Mouse (Mus musculus) heart, adult 11 months (tissue): ENCODE data around the gene Cmtm1.
"Not testable (repeated sequence)": the region's sequence is repeated elsewhere in the genome, so short reads cannot be mapped to it uniquely, and the experiment has no call there.

Experiments used
- DNase-seq: peaks from one replicate; pipeline ENCODE4 v3.0.0; 2022

Cmtm1 gene

DNA sequence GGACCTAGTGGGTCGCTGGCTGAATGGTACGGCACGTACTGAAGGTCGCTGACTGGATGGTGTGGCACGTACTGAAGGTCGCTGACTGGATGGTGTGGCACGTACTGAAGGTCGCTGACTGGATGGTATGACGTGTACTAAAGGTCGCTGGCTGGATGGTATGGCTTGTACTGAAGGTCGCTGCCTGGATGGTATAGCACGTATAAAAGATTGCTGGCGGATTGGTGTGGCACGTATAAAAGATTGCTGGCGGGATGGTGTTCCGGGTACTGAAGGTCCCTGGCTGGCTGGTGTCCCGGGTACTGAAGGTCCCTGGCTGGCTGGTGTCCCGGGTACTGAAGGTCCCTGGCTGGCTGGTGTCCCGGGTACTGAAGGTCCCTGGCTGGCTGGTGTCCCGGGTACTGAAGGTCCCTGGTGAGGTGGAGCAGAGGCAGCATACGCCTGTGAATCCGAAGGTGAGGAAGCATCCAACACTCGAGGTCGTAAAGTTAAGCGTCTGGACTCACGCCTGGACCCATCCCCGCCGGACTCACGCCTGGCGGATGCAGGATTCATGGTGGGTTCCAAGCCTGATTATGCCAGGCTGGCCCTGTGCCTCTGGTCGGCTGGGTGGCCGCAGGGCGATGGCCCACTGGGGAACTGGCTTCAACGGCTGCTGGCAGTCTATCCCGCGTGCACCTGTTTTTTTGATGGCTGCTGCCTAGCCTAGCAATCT is at the start of gene Cmtm1, which contains the start of gene Gm45711:
Cmtm1 (minus strand) TSS at position 705 of the 715 bp plus-strand sequence.
Gm45711 (minus strand) TSS at position 641 of the 715 bp plus-strand sequence.
- peak; percentile 97 for DNase-seq

DNA sequence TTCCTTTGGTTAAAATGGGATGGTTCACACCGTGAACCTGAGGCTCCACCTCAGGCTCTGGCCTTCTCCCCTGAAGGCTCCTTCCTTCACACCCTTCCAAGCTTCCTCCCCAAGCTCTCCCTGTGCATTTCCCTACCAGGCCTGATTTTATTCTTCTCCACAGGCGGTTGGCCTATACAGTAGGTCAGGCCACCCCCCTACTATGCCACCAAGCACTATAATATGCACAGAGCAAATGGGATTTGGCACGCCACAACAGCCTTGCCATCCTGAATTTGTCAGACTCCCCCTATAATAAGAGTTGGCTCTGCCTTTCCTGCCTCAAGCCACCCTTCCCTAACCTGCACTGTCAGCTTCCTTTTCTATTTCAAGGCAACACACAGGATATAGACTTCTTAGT is 48.7 kb upstream of the Cmtm1 start:
- DNase-seq: no peak

DNA sequence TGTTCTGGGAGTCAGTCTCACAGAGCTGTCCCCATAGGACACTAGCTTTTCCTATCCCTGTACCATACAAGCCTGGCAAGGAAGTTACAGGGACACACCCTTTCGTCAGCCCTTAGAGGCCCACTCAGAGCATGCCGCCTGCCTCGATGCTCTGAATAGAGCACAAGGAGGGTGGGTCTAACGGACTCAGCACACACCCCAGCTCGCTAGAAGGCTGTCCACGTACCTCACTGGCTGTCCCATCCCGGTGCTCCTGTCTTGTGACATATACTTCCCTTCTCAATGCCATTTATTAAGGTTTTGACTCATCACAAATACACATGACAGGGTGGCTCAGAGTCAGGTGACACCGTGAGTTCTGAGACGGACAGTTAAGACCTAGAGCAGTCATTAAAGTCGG is 44.6 kb upstream of the Cmtm1 start:
- DNase-seq: no peak

DNA sequence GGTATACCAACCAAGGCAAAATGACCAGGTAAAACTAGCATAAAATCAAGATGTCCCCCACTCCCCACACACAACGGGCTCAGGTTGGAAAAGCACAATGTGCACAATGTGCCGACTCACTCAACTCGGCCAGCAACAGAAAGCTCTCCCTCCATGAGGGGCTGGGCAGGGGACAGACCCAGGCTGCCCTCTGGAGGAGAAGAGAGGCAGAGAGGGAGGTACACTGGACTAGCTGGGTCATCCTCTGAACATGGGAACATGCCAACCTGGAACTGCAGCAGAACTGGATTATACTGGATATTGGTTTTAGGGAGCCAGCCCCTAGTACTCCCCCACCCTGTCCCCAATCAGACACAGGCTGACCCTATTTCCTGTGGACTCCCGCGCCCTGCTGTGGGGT is 43.2 kb upstream of the Cmtm1 start:
- DNase-seq: no peak

DNA sequence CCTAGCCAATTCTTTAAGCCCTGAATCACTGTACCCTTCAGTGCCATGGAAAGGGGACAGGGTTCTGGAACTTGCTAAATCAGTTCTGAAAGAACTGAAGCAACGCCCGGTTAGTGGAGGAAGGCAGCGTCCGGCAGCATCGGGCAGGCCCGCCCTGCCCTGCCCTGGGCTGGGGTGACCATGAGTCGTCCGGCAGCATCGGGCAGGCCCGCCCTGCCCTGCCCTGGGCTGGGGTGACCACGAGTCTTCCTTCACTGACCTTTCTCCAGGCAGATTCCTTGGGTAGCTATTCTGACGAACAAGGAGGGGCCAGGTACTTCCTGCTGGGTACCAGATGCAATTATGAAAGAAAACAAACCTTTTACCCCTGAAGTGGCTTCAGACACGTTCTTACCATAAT is 40.1 kb upstream of the Cmtm1 start:
- DNase-seq: no peak

DNA sequence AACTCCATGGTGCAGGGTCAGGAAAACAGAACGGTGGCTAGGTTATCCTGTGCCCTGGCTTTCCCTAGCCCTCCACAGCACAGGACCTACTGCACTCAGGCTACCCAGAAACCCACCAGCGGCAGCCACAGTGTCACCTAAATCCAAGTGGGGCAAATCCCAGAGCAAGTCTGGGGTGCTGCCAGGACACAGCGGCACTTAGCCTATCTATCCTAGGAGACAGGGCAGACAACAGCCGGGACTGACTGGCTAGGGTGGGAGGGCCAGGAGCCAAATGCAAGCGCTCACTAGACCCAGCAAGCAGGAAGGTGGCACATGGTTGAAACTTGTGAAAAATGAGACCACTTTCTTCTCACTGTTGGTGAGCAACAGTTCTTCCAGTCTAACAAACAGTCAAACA is 39.0 kb upstream of the Cmtm1 start:
- peak; percentile 93 for DNase-seq

DNA sequence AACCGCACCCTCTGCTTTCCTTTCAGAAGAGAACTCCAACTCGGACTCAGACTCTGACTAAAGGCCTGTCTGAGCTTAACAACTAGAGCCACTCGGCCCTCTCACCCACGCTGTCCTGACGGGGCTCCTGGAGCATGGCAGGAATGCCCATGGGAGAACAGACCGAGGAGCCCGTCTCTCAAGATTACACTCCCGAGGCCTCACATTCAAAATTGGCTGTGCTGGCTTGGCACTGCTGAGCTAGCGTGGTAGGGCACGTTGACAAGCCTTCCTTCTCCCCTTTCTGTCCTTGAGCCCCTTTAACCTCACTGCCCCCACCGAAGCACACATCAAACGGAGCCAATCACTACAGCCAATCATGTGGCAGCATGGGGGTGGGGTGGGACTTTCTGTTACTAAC is 36.8 kb upstream of the Cmtm1 start:
- peak; percentile 86 for DNase-seq

DNA sequence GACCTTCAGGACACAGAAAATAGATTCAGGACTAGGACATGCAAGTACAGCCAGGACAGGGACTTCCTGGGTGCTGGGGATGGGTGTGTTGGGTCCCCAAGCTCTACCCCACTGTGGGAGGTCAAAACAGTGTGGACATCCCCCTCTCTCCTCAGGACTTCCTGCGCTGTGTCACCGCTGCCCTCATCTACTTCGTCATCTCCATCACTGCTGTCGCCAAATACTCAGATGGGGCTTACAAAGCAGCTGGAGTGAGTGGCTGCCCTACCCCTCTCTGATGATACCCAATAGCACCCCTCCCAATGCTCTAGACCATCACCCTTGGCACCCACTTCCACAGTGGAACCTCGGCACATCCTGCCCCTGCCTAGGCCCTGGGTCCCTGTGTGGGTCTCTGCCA is 34.7 kb upstream of the Cmtm1 start:
- DNase-seq: peak; percentile 91

DNA sequence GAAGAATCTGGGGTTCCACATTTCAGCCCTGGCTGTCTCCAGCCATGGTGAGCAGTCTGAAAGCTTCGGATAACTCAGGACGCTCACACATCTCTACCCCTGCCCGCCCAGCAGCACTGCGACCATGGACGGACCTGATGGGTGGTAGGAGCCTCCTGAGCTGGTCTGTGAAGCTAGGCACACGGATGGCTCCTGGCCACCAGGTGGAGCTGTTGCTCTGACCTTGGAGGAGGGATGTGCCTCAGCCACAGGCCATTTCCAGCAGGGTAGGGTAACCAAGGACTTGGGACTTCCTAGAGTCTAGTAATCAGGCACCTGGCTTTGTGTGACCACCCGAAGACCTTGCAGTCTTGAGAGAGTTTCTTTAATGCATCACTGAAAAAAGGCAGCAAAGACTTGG is 34.0 kb upstream of the Cmtm1 start:
- peak; percentile 98 for DNase-seq

DNA sequence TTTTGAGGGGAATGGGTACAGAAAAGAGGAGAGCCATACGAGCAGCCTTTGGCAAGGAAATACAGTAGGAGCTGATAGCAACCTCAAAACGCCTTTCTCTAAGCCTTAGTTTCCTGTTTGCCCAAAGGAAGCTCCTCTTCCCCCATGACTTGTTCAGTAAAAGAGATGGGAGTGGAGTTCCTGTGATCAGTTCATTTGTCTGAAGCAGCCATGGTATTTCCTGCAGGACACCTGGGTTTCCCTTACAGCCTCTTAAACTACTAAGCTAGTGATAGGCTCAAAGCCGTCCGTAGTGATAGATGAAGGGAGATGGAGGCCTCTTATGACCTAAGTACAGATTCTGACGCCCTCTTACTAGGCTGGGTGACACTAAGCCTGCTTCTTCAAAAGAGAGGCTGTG is 32.5 kb upstream of the Cmtm1 start:
- DNase-seq: peak; percentile 86

DNA sequence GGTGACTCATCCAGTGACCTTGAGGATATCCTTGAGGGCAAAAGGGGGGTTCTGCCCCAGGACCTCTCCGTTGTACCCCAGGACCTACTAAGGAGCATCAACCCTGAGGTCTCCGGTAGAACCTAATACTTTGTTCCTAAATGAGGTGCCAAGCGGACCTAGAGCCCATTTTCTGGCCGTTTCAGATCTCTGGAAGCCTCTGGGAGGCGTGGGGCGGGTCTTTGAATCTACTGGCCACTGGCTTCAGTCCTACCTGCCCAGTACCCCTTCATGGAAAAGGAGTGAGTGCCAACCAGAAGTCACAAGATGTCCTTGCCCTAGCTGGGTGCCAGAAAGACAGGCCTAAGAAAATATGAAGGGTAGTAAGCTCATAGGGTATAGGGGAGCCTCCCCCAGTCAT is 31.7 kb upstream of the Cmtm1 start:
- DNase-seq: no peak

DNA sequence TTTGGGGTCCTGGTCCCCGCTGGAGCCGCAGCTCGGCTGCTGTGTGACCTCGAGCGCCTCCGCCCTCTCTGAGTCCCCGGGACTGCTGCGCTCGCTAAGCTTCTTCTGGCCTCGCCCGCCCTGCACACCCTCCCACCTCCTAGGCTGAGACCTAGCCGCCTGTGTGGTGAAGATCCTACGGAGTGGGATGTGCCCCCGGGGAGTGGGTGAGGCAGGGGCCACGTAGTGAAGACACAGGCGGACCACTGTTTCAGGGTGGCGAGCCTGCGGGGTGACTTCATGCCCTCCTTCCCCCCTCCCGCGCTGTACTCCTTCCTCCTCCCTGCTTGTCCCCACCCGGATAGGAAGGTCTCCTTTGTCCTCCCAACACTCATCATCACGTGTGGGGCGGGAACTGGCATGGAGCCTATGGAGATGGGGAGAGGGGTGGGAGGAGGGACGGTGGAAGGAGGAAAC is 31.2 kb upstream of the Cmtm1 start:
- DNase-seq: peak; percentile 99

DNA sequence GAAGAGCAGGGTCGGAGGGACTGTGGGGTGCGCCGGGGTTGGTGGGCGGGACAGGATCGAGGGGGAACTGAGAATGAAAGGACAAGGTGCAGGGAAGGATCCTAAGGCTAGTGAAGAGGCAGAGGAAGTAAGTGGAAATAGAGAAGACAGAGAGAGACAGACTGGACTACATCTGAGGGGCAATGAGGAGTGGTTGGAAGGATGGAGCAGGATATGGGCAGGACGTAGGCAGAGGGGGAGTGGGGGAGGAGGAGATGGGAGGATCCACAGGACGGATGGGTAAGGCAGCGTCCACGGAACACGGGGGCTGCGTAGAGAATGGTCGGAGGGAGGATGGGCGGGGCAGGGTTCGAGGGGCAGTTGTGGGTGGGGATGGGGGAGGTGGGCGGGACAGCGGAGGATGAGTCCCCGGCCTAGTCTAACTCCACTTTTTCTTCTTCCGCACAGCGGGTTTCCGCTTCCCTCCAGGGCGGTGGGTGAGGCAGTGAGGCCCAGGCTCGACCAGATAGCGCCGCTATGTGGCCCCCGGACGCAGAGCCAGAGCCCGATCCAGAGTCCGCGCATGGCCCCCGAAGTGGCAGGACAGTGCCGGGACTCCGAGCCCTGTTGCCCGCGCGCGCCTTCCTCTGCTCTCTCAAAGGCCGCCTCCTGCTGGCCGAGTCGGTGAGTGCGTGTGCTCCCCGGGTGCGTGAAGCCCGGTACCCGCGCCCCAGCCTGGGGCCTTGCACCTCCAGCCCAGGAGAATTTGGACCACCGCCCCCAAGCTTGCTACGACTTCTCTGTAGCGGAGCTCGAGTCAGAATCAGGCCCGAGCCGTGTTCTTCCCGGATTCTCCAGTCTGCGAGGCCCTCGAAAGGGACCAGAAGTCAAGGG is 30.5 kb upstream of the Cmtm1 start:
- peak; percentile 99 for DNase-seq

DNA sequence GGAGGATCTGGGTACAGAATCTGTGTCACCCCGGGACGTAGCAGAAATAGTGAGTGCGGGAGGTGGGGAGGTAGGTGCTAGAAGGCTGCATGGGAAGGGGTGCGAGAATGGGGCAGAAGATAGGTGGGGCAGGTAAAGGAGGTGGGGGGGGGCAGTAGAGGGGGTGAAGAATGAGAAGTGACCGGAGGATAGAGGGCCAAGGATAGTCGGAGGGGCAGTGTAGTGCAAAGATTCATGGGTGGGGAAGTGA is 30.0 kb upstream of the Cmtm1 start:
- DNase-seq: no peak

DNA sequence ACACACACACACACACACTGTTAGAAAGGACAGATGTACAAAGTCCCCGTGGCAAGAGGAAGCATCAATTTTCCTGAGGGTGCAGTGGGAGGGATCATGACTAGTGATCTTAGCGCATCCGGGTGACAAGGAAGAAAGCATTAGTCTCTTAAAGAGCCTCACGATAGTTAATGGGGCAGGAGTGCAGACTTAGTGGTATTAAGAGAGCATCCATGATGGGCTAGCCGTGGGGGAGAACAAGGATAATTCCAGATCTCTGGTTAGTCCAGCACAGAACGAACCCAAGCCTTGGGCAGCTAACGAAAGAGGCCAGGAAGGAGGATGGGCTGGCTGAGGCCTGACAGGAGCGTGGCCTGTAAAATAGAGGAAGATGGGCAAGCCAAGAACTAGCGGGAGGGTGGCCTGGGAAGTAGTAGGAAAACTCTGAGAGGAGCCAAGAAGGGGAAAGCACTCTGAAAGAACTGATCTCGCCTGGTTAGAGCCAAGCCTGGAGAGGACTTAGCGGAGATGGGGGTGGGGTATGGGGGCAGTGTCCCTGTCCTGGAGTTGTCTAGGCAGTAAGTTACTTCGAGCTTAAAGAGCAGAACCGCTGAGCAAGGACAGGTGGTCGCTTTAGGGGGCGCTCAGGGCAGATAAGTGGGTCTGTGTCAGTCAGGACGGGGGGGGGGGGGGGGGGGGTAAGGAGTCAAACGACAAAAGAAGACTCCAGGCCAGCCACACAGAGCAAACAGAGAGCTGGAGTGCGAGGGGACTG is 29.5 kb upstream of the Cmtm1 start, which contains the start of gene Cmtm3:
Cmtm3 (plus strand) TSS at position 182 of the 754 bp plus-strand sequence.
- peak; percentile 97 for DNase-seq

DNA sequence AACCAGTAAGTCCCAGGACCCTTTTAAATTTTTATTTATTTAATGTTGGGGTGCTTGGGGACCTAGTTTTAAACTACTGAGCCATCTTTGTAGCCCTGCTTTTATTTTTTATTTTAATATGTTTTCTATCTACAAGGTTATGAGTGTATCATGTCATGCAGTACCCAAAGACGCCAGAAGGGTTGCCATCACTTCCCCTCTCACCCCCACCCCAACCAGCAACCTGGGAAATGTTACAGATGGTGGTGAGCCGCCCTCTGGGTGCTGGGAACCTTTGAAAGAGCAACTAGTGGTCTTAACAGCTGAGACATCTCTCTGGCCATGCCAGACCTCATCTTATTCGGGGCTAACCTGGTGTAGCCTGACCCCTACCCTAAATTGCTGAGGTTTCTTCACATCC is 27.9 kb upstream of the Cmtm1 start:
- peak; percentile 86 for DNase-seq

DNA sequence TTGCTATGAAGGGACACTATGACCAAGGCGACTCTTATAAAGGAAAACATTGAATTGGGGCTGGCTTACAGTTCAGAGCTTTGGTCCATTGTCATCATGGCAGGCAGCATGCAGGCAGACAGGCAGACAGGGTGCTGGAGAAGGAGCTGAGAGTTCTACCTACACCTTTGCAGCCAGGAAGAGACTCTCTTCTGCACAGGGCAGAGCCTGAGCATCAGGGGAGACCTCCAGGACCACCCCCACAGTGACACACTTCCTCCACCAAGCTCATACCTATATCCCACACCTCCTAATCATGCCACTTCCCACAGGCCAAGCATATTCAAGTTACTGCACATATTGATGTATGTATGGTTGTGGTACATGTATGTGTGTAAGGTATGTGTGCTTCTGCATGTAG is 26.9 kb upstream of the Cmtm1 start:
- DNase-seq: peak; percentile 68

DNA sequence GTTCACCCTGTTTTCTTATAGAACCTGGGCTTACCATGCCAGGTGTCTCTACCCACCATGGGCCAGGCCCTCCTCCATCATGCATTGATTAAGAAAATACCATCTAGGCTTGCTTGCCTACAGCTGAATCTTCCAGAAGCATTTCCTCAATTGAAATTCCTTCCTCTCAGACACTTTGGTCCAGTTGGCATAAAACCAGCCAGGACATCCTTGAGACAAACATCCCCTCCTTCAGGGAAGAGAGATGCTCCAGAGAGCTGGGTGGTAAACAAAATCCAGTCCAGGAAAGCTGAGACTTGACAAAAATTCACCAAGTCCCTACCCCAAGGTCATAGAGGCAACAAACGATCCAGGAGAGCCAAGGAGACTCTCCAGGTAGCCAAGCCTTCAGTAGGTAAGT is 24.3 kb upstream of the Cmtm1 start:
- DNase-seq: no peak

DNA sequence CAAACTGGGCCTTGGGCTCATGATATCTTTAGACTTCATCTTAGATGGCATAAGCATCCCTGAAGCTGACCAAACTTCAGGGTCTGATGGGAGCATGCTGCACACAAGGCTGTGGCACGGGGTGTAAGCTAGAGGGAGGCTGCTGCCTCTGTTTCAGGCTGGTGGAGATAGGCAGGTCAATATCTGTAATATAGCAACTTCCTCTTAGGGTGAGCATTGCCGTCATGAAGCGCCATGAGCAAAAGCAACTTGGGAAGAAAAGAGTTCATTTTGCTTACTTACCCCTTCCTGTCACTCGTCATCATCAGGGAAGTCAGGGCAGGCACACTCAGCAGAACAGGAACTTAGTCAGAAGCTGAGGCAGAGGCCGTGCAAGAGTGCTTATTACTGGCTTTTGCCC is 23.8 kb upstream of the Cmtm1 start:
- DNase-seq: peak; percentile 90

DNA sequence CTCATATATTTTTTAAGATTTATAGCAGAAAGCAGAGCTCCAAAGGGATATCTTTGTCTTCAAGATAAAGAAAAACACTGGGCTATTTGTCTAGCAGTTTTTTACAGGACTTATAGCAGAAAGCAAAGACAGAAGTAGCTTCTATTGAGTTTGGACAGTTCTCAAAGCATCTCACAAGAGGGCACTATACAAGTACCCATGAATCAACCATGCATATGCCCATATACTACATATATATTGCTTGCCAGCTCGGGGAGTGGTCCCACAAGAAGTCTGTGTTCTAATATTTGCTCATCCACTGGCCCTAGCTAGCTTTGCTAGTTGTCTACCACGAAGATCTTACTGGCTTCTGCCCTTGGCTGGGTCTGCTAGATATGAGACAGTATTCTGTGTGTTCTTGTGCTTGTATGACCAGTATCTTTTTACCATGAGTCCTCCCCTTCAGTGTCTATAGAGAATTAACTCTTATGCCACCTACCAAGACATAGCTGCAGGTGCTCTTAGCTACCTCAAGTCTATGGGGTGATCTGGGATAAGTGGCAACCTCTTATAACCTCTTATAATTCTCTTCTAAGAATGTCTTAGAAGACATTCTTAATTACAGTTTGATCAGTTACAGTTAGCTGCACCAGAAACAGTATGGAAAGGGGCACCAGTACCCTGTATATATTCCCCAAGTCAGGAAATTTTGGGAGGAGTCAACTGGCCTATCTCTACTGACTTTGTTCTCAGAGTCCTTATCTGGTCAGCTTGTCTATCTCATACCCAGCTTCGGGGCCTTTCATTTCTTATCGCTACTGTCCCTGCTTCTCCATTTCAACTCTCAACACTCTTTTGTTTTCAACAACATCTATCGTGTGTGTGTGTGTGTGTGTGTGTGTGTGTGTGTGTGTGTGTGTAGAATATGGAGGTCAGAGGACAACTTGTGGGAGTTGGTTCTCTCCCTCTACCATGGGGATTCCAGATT is 23.0 kb upstream of the Cmtm1 start:
- DNase-seq: peak; percentile 42

DNA sequence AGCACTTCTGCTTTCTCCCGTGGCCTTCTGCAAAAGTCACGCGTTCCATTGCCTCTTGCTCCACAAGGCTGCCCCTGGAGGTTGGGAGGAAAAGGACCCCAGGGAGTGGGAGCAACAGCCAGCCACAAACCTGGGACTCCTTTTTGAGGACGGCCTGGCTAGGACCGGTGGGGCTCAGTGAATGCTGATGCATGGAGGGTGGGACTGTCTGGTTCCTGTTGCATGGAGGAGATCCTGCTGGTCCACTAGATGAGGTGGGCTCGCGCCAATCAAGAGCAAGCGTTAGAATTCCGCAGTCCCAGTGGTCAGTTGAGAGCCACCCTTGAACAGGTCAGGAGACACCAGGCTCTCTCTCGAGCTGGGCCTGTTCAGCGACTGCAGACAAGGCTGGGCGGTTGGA is 12.0 kb upstream of the Cmtm1 start, which contains the start of gene Cmtm2b:
Cmtm2b (plus strand) TSS at position 301 of the 400 bp plus-strand sequence.
- DNase-seq: not testable (repeated sequence)

DNA sequence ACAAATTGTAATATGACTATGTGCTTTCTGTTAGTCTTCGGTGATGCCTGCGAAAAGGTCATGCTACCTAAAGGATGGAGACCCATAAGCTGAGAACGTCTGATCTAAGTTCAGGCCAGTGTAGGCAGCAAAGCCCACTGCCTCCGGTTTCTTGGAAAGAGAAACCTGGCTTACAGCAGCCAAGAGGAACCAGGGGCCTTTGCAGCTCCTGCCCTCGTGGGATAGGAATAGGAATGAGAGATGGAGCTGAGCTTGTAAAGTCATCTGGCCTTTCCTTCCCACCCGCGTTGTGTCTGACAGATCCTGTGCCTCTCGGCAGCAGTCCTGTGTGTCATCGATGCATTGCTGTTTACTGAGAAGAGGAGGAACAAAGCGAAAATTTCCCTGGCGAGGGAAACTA is 11.3 kb upstream of the Cmtm1 start, which contains the start of gene Gm11020:
Gm11020 (plus strand) TSS at position 301 of the 400 bp plus-strand sequence.
- not testable (repeated sequence) for DNase-seq
